Mouse (Mus musculus) forebrain, postnatal 0 days (tissue): Measurements from ENCODE around the gene Txnip. TPM values are rescaled to one million over a fixed set of nuclear protein-coding genes. Genes with fewer than 3 reads are reported as not detected.
A peak's percentile ranks its signal among the peaks of the same experiment; 100 is the strongest.

ENCODE experiments used
- ATAC-seq: fragments of 200-750 bp; cut with Nextera tagmentation; 2 replicates; pipeline ENCODE4 v1.8.0; 2017; ENCODE audit warnings: mild to moderate bottlenecking, moderate library complexity
- DNase-seq: peaks from one replicate; pipeline ENCODE4 v3.0.0-alpha.2; 2015
- H3K27ac ChIP-seq: fragments of 300-500 bp; sonication (generic); 2 replicates; pipeline ENCODE4 v1.5.1; 2014; ENCODE audit warnings: low read depth, mild to moderate bottlenecking, antibody characterized with exemption, low read length, moderate library complexity, mixed read lengths
- H3K27me3 ChIP-seq: fragments of 300-500 bp; sonication (generic); 2 replicates; pipeline ENCODE4 v1.6.1; 2014; ENCODE audit warnings: mild to moderate bottlenecking, low read length, mixed read lengths; ENCODE audit not compliant: insufficient read depth
- H3K36me3 ChIP-seq: fragments of 300-500 bp; sonication (generic); 2 replicates; pipeline ENCODE4 v1.6.1; 2014; ENCODE audit warnings: mild to moderate bottlenecking, moderate library complexity; ENCODE audit not compliant: insufficient read depth
- H3K4me1 ChIP-seq: fragments of 300-500 bp; sonication (generic); 2 replicates; pipeline ENCODE4 v1.6.1; 2014; ENCODE audit warnings: antibody characterized with exemption; ENCODE audit not compliant: insufficient read depth
- H3K4me2 ChIP-seq: fragments of 300-500 bp; sonication (generic); 2 replicates; pipeline ENCODE4 v1.6.1; 2014; ENCODE audit warnings: low read depth, mild to moderate bottlenecking, moderate library complexity
- H3K4me3 ChIP-seq: fragments of 300-500 bp; sonication (generic); 2 replicates; pipeline ENCODE4 v1.5.1; 2014; ENCODE audit warnings: low read depth, low read length, mixed read lengths
- H3K9ac ChIP-seq: fragments of 300-500 bp; sonication (generic); 2 replicates; pipeline ENCODE4 v1.6.1; 2014; ENCODE audit warnings: mild to moderate bottlenecking
- H3K9me3 ChIP-seq: fragments of 300-500 bp; sonication (generic); 2 replicates; pipeline ENCODE4 v1.6.1; 2016; ENCODE audit warnings: low read length
- CTCF ChIP-seq: sonication (generic); IDR thresholded peaks from 2 replicates; pipeline ENCODE4 v1.5.1; 2016; ENCODE audit warnings: antibody characterized with exemption, control low read depth, low read depth
- WGBS: fragments of 180-500 bp; shearing (Covaris S2); extraction: QIAGEN DNeasy Blood & Tissue Kit; methylation state at CpG from one replicate; pipeline ENCODE4 v1.1.7; 2014; 5-methylcytosine and 5-hydroxymethylcytosine counted together
- polyA plus RNA-seq: library from polyadenylated mRNA; unstranded; fragments of >200 nt; fragmentation: Nextera tagmentation; extraction: Ambion mirVana; gene quantifications from 2 replicates; pipeline ENCODE4 v1.2.1, GENCODE M21; 2015
- total RNA-seq: library from RNA; depleted of rRNA; stranded (reverse); fragments of >200 nt; gene quantifications from 2 replicates; pipeline ENCODE4 v1.2.3, GENCODE M21; 2014

Txnip gene
- total and polyA plus RNA-seq, 2 experiments from 2014 or later = 116 to 176 TPM

DNA sequence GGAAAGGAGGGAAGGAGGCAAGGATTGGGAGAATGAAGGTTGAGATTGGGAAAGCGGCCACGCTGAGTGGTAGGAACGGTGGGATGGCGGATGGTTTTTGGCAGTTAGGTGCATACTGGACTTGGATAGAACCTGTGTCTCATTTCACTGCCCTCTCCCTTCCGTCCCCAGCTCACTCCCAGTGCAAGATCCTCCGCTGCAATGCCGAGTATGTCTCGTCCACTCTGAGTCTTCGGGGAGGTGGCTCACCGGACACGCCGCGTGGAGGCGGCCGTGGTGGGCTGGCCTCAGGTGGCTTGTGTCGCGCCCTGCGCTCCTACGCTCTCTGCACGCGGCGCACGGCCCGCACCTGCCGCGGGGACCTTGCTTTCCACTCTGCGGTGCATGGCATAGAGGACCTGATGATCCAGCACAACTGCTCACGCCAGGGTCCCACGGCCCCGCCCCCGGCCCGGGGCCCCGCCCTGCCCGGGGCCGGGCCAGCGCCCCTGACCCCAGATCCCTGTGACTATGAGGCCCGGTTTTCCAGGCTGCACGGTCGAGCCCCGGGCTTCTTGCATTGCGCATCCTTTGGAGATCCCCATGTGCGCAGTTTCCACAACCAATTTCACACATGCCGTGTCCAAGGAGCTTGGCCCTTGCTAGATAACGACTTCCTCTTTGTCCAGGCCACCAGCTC lies 30.8 kb upstream of the Txnip start:
- H3K4me3 ChIP-seq = peak overlapping the region; percentile 38
- no peak overlapping the region for H3K27ac ChIP-seq
- TF ChIP-seq CTCF = no peak
- DNase-seq (peak; percentile 31), ATAC-seq (peak; percentile 62)
- peaks cover 4% of the 10 kb centered on the region; the same call in 1 of the 2 replicates for H3K4me1 ChIP-seq
- no peaks in the 10 kb centered on the region for H3K9me3 ChIP-seq
- no peaks in the 10 kb centered on the region for H3K36me3 ChIP-seq
- WGBS = 5% methylated on average over 44 of the region's 44 CpGs
- H3K4me2 ChIP-seq = peak overlapping the region; percentile 89
- no peaks in the 10 kb centered on the region; the same call in none of the 2 replicates for H3K27me3 ChIP-seq
- peak overlapping the region; percentile 47; the same call in 1 of the 2 replicates for H3K9ac ChIP-seq

DNA sequence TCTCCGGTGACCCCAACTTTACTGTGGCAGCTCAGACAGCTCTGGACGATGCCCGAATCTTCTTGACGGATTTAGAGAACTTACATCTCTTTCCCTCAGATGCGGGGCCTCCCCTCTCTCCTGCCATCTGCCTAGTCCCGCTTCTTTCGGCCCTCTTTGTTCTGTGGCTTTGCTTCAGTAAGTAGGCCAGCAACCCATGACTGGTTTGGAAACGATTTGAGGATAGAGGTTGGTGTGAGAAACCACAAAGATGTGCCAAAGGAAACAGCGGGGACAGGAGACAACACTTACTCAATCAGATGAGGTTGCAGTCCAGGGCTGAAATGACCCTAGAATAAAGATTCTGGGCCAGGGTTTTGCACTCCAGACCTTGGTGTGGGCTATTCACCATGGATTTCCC lies 29.3 kb upstream of the Txnip start:
- WGBS = 55% methylated on average over 9 of the region's 9 CpGs
- H3K9me3 ChIP-seq = no peaks in the 10 kb centered on the region
- H3K27ac ChIP-seq = no peak overlapping the region
- no peak overlapping the region for H3K4me3 ChIP-seq
- TF ChIP-seq CTCF = no peak
- H3K4me1 ChIP-seq = peaks cover 4% of the 10 kb centered on the region; the same call in 1 of the 2 replicates
- H3K27me3 ChIP-seq = no peaks in the 10 kb centered on the region; the same call in none of the 2 replicates
- DNase-seq (no peak), ATAC-seq (no peak)
- no peak overlapping the region for H3K4me2 ChIP-seq
- H3K36me3 ChIP-seq = no peaks in the 10 kb centered on the region
- no peak overlapping the region for H3K9ac ChIP-seq

DNA sequence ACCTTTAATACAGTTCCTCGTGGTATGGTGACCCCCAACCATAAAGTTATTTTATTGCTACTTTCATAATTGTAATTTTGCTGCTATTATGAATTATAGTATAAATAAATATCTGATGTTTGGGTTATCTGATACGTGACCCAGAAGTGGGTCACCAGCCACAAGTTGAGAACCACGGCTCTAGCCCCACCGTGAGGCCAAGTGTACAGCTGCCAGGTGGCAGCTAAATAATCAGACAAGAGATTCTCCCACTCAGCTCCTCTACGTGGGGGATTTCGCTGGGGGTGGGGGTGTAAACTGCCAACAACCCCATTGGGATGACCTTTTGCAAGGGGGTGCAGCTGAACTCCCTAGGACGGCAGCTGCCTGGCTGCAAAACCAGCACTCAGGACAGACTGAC lies 25.7 kb upstream of the Txnip start:
- 75% methylated on average over 7 of the region's 7 CpGs for WGBS
- H3K4me3 ChIP-seq = no peak overlapping the region
- no peak for TF ChIP-seq CTCF
- H3K27me3 ChIP-seq = no peaks in the 10 kb centered on the region; the same call in none of the 2 replicates
- ATAC-seq (no peak), DNase-seq (no peak)
- no peaks in the 10 kb centered on the region for H3K9me3 ChIP-seq
- no peaks in the 10 kb centered on the region for H3K36me3 ChIP-seq
- no peak overlapping the region for H3K9ac ChIP-seq
- H3K27ac ChIP-seq = no peak overlapping the region
- H3K4me2 ChIP-seq = no peak overlapping the region
- peaks cover 1% of the 10 kb centered on the region; the same call in 1 of the 2 replicates for H3K4me1 ChIP-seq

DNA sequence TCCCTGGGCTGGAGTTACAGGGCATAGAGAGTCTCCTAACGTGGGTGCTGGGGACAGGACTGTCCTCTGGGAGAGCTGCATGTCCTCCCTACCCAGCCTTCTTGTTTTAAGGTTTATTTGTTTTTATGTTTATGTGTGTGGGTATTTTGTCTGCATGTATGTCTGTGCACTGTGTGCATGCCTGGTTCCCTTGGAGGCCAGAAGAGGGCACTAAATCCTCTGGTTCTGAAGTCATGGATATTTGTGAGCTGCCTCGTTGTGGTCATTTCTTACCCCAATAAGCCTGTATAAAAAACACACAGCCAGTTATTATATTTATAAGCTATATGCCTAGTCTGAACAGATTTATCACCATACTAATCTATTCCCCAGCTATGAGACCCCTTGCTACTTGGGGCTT lies 23.5 kb upstream of the Txnip start:
- no peaks in the 10 kb centered on the region for H3K9me3 ChIP-seq
- no peaks in the 10 kb centered on the region for H3K27me3 ChIP-seq
- 72% methylated on average over 2 of the region's 2 CpGs for WGBS
- H3K9ac ChIP-seq = no peak overlapping the region
- no peak for TF ChIP-seq CTCF
- ATAC-seq (no peak), DNase-seq (no peak)
- H3K27ac ChIP-seq = no peak overlapping the region
- no peaks in the 10 kb centered on the region for H3K36me3 ChIP-seq
- no peak overlapping the region for H3K4me2 ChIP-seq
- H3K4me3 ChIP-seq = no peak overlapping the region
- H3K4me1 ChIP-seq = no peaks in the 10 kb centered on the region

DNA sequence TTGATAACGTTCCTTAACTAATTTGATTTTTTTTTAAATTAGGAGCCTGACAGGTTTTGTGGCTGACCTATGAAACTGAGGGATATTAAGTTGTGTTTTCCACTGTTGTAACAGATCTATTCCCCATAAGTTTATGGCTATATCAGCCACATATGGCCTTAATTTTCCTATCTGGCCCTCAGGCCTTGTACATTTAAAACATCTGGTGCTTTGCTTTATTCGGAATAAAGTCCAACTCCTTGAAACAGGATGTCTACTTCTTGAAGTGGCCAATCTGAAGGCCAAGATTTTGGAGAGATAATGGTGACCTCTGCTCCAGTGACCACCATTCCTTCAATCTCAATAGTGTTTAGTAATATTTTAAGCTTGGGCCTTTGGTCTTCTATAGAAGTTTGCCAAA lies 18.4 kb upstream of the Txnip start:
- no peak for DNase-seq
- WGBS = 88% methylated on average over 2 of the region's 2 CpGs
- Histone ChIP-seq H3K27me3 (no peaks in the 10 kb centered on the region), H3K4me1 (0 out of 2 replicates have a peak, but pooled peaks cover 2% of the 10 kb centered on the region), H3K4me2 (no peak overlapping the region), H3K9ac (no peak overlapping the region), H3K9me3 (no peaks in the 10 kb centered on the region), H3K36me3 (no peaks in the 10 kb centered on the region), H3K4me3 (no peak overlapping the region), H3K27ac (no peak overlapping the region)
- no peak for ATAC-seq
- no peak for TF ChIP-seq CTCF

DNA sequence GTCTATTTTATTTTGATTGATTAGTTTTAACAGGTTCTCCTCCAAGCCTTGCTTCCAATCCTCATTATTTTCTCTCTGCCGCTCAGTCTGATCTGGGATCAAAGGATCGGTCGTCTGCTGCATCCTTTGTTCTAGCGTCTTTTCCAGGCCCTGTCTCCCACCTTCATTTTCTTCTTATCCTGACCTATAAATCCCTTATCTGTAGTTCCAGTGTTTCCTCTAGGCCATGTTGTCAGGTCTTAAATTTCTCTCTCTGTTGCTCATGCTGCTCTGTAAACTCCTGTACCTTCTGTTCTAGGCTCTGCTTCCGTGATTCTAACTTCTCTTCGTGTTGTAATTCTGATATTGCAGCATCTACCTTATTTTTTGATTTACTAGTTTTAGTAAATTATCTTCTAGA lies 17.0 kb upstream of the Txnip start:
- Histone ChIP-seq H3K4me3 (no peak overlapping the region), H3K4me2 (no peak overlapping the region), H3K27ac (no peak overlapping the region), H3K36me3 (no peaks in the 10 kb centered on the region), H3K9me3 (no peaks in the 10 kb centered on the region), H3K4me1 (0 out of 2 replicates have a peak, but pooled peaks cover 2% of the 10 kb centered on the region), H3K27me3 (no peaks in the 10 kb centered on the region), H3K9ac (no peak overlapping the region)
- DNase-seq (no peak), ATAC-seq (no peak)
- TF ChIP-seq CTCF = no peak
- 29% methylated on average over 6 of the region's 6 CpGs for WGBS

DNA sequence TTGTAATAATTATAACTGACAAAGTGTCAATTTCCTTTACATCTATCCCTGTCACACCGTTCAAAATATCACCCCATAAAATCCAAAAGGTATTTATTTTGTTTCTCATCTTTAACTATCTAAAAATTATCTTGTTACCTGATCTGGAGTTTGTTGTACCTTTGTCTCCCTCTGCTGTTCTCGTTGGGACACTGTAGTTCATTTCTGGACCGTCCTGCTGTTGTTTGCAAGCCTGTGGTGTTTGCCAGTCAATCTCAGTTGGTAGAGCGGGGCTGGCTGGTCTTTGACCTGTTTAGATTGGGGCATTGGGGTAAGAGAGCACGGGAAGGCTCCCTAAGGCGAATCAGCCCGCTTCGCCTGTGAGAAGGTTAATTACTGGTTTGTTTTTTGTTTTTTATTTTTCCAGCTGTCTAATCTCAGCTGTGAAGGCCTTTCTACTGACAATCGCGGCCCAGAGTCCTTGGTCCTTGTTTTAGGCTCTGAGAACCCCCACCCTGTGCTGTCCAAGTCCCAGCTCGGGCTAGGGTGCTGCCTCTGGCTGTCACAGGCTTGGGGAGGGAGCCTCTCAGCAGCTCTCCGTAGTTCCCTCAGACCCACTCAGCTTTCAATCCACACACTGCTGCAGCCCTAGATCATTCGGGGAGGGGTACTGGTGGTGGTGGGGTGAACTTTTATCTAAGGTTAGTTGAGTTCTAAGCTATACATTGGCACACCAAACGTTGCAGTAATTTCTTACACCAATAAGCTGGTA lies 16.3 kb upstream of the Txnip start:
- WGBS = 18% methylated on average over 14 of the region's 14 CpGs
- 0 out of 2 replicates have a peak, but pooled peaks cover 2% of the 10 kb centered on the region for H3K4me1 ChIP-seq

More for the DNA sequence above, 16.3 kb upstream of the Txnip start:
- Histone ChIP-seq H3K27me3 (no peaks in the 10 kb centered on the region), H3K27ac (no peak overlapping the region), H3K4me2 (no peak overlapping the region), H3K4me3 (no peak overlapping the region), H3K9me3 (no peaks in the 10 kb centered on the region), H3K9ac (no peak overlapping the region), H3K36me3 (no peaks in the 10 kb centered on the region)
- DNase-seq = no peak
- no peak for ATAC-seq
- TF ChIP-seq CTCF = peak; percentile 58
